Mouse (Mus musculus): ENCODE data around the gene Nrtn. TPM values are rescaled to one million over a fixed set of nuclear protein-coding genes. Genes with fewer than 3 reads are reported as not detected.

Gene Nrtn
- total and polyA plus RNA-seq, 3 experiments: 0.25 TPM; not detected in 2

DNA sequence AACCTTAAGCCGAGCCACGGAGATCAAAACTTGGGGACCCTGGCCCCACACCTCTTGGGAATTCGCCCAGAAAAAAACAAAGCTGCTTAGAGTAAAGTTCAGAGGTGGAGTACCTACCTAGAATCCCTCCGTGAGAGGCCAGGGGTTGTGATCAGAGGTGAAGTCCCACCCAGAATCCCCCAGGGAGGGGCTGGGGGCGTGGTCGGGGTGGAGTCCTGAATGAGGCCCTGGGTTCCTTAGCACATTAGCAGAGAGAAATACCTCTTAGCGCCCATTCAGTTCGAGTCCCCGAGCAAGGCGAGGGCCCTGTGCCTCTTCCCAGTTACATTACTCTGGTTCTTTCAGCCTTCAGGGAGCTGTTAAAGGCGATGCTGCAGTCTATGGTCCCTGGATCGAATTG lies 29.7 kb downstream of the Nrtn start:
- Histone ChIP-seq H3K4me2 (ENCODE audit: insufficient read depth, low read depth, poor library complexity, severe bottlenecking) (peak overlapping the region; percentile 5; the same call in 1 of the 2 replicates), H3K4me1 (ENCODE audit: control insufficient read depth in 1 of 2, insufficient read depth in 2 of 2) (peaks cover 6 to 24% of the 10 kb centered on the region in 2 experiments), H3K36me3 (replicated peaks in 1 of 2; ENCODE audit: control insufficient read depth in 1 of 2, insufficient read depth in 1 of 2, low read length in 1 of 2) (peaks cover 10 to 21% of the 10 kb centered on the region in 2 experiments), H3K4me3 (replicated peaks in 1 of 3; ENCODE audit: low read depth in 2 of 3, low read length in 2 of 3, poor library complexity in 1 of 3) (peak overlapping the region in 1 of 3 experiments; percentile 3), H3K9ac (ENCODE audit: insufficient read depth, low read depth) (no peak overlapping the region), H3K27me3 (replicated peaks) (peaks cover 33% of the 10 kb centered on the region), H3K27ac (ENCODE audit: insufficient read depth, low read depth) (no peak overlapping the region), H3K9me3 (replicated peaks; ENCODE audit: low read length) (no peaks in the 10 kb centered on the region), H3K79me2 (replicated peaks; ENCODE audit: control insufficient read depth, extremely low read depth, insufficient read depth, poor library complexity, severe bottlenecking) (no peaks in the 10 kb centered on the region)
- TF ChIP-seq IRF4 (IDR thresholded peaks at IDR 0.05; ENCODE audit: low read depth, low read length): 0 out of 2 replicates have a peak, but pooled peaks have one; percentile 11
- TF ChIP-seq ZMIZ1 (IDR thresholded peaks at IDR 0.05; ENCODE audit: low read depth, low read length): no peak
- no peak for TF ChIP-seq ETS1 (conservative IDR thresholded peaks at IDR 0.05; ENCODE audit: low read depth, low read length)
- TF ChIP-seq MAZ (IDR thresholded peaks at IDR 0.05; ENCODE audit: low read depth, low read length): 0 out of 2 replicates have a peak, but pooled peaks have one; percentile 36
- 0 out of 2 replicates have a peak, but pooled peaks have one; percentile 9 for TF ChIP-seq EP300 (IDR thresholded peaks at IDR 0.05; ENCODE audit: low read length)
- dilution Hi-C loops (cut with MboI; ENCODE audit: extremely low pct_ligation_motif_present, extremely low pct_unique_long_range_greater_than_20kb, low sequenced_read_pairs) (no loop called here), in situ Hi-C loops (cut with MboI; ENCODE audit: low pct_ligation_motif_present, low pct_unique_long_range_greater_than_20kb, low sequenced_read_pairs) (no loop called here)
- DNase-seq (ENCODE audit: extremely low read depth): peak; percentile 80

DNA sequence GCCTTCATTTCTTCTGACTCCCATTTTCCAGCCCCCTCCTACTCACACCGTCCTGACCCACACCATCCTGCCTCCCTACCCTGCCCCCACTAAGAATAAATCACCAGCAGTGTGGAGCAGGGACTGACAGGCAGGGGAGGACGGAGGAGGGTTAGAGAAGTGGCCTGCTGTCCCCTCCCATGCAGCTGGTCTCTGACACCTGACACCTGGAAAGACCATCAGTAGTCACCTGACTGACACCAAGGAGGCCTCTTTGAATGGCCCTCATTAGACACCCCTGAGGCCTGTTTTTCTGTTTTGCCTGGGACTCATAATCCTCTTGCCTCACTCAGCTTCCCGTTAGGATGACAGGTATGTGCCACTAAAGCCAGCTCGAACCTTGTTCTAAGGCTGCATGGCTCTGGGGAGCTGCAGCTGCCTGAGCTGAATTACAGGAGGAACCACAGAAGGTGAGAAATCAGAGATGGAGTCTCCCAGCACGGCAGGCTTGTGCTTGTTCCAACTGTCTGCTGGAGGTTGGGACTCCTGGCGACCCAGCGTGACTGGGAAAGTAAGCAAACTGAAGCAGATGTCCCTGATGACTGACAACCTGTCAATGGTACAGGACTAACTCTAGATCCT lies 30.2 kb downstream of the Nrtn start:
- in situ Hi-C loops (cut with MboI; ENCODE audit: low pct_ligation_motif_present, low pct_unique_long_range_greater_than_20kb, low sequenced_read_pairs): no loop called here
- H3K4me3 ChIP-seq (replicated peaks in 1 of 3; ENCODE audit: low read depth in 2 of 3, low read length in 2 of 3, poor library complexity in 1 of 3): peak overlapping the region in 1 of 3 experiments; percentile 3
- dilution Hi-C loops (cut with MboI; ENCODE audit: extremely low pct_ligation_motif_present, extremely low pct_unique_long_range_greater_than_20kb, low sequenced_read_pairs): no loop called here
- peaks cover 14 to 26% of the 10 kb centered on the region in 2 experiments for H3K36me3 ChIP-seq (replicated peaks in 1 of 2; ENCODE audit: control insufficient read depth in 1 of 2, insufficient read depth in 1 of 2, low read length in 1 of 2)
- H3K4me2 ChIP-seq (ENCODE audit: insufficient read depth, low read depth, poor library complexity, severe bottlenecking): peak overlapping the region; percentile 5; the same call in 1 of the 2 replicates
- no peak for DNase-seq (ENCODE audit: extremely low read depth)
- no peak overlapping the region for H3K27ac ChIP-seq (ENCODE audit: insufficient read depth, low read depth)
- no peaks in the 10 kb centered on the region for H3K9me3 ChIP-seq (replicated peaks; ENCODE audit: low read length)
- peaks cover 29% of the 10 kb centered on the region for H3K27me3 ChIP-seq (replicated peaks)
- H3K9ac ChIP-seq (ENCODE audit: insufficient read depth, low read depth): no peak overlapping the region
- no peak for TF ChIP-seq UBTF (IDR thresholded peaks at IDR 0.05; ENCODE audit: low read depth, low read length)
- TF ChIP-seq ETS1 (conservative IDR thresholded peaks at IDR 0.05; ENCODE audit: low read depth, low read length): no peak
- no peak for TF ChIP-seq ZKSCAN1 (IDR thresholded peaks at IDR 0.05; ENCODE audit: borderline replicate concordance, low read depth, low read length)
- TF ChIP-seq SMC3 (IDR thresholded peaks at IDR 0.05; ENCODE audit: low read depth, low read length): no peak
- 0 out of 2 replicates have a peak, but pooled peaks have one; percentile 13 for TF ChIP-seq MAZ (IDR thresholded peaks at IDR 0.05; ENCODE audit: low read depth, low read length)
- TF ChIP-seq TCF12 (IDR thresholded peaks at IDR 0.05; ENCODE audit: low read depth, low read length): peak; percentile 51; the same call in 1 of the 2 replicates
- no peak for TF ChIP-seq ELF1 (IDR thresholded peaks at IDR 0.05; ENCODE audit: low read depth, low read length)
- TF ChIP-seq POLR2A (IDR thresholded peaks at IDR 0.05; ENCODE audit: low read depth, low read length): no peak
- TF ChIP-seq MYC (IDR thresholded peaks at IDR 0.05; ENCODE audit: low read depth, low read length): no peak
- no peak for TF ChIP-seq MAFK (IDR thresholded peaks at IDR 0.05; ENCODE audit: insufficient replicate concordance, low read length)
- 0 out of 2 replicates have a peak, but pooled peaks have one; percentile 29 for TF ChIP-seq SIN3A (IDR thresholded peaks at IDR 0.05; ENCODE audit: low read length)
- peak; percentile 51; the same call in 1 of the 2 replicates for TF ChIP-seq BHLHE40 (IDR thresholded peaks at IDR 0.05; ENCODE audit: low read depth, low read length)
- no peak for TF ChIP-seq RCOR1 (conservative IDR thresholded peaks at IDR 0.05; ENCODE audit: low read depth, low read length)
- TF ChIP-seq IRF4 (IDR thresholded peaks at IDR 0.05; ENCODE audit: low read depth, low read length): no peak
- no peak for TF ChIP-seq PAX5 (IDR thresholded peaks at IDR 0.05; ENCODE audit: low read length)
- H3K4me1 ChIP-seq (ENCODE audit: control insufficient read depth in 1 of 2, insufficient read depth in 2 of 2): peaks cover 6 to 24% of the 10 kb centered on the region in 2 experiments
- H3K79me2 ChIP-seq (replicated peaks; ENCODE audit: control insufficient read depth, extremely low read depth, insufficient read depth, poor library complexity, severe bottlenecking): no peaks in the 10 kb centered on the region
